Mouse (Mus musculus): Measurements from ENCODE around the gene Gm20532.
A peak's percentile ranks its signal among the peaks of the same experiment; 100 is the strongest.

Gm20532 gene

GRCm38 (mm10) chr2:26598462-26598861 lies 12.0 kb downstream of the Gm20532 start:
- DNase-seq, result no peak

GRCm38 (mm10) chr2:26599965-26600364 lies 13.5 kb downstream of the Gm20532 start:
- DNase-seq, result peak; percentile 48

- no peak for DNase-seq
Observed at GRCm38 (mm10) chr2:26600664-26601063, 14.2 kb downstream of the Gm20532 start.

- no peak for DNase-seq
Observed at GRCm38 (mm10) chr2:26601595-26601994, 15.2 kb downstream of the Gm20532 start.

- no peak for DNase-seq
Observed at GRCm38 (mm10) chr2:26602631-26603030, 16.2 kb downstream of the Gm20532 start.

GRCm38 (mm10) chr2:26603159-26603558 lies 16.7 kb downstream of the Gm20532 start:
- DNase-seq, result no peak

GRCm38 (mm10) chr2:26603720-26604671 lies 17.6 kb downstream of the Gm20532 start, which contains the start of gene Agpat2:
Gene Agpat2, minus strand, starts transcription at chr2:26604417.
- DNase-seq, result peak; percentile 83

GRCm38 (mm10) chr2:26605331-26605730 lies 18.9 kb downstream of the Gm20532 start:
- no peak for DNase-seq

- DNase-seq, result no peak
Observed at GRCm38 (mm10) chr2:26606579-26606978, 20.1 kb downstream of the Gm20532 start.

- no peak for DNase-seq
Observed at GRCm38 (mm10) chr2:26607056-26607910, 20.8 kb downstream of the Gm20532 start.

- no peak for DNase-seq
Observed at GRCm38 (mm10) chr2:26608781-26609180, 22.3 kb downstream of the Gm20532 start.

GRCm38 (mm10) chr2:26609261-26609661 lies 22.8 kb downstream of the Gm20532 start:
- DNase-seq, result no peak

- no peak for DNase-seq
Observed at GRCm38 (mm10) chr2:26610526-26610925, 24.1 kb downstream of the Gm20532 start.

GRCm38 (mm10) chr2:26611054-26611453 lies 24.6 kb downstream of the Gm20532 start:
- DNase-seq, result no peak

- DNase-seq, result no peak
Observed at GRCm38 (mm10) chr2:26611896-26612295, 25.5 kb downstream of the Gm20532 start.

GRCm38 (mm10) chr2:26614903-26615302 lies 28.5 kb downstream of the Gm20532 start:
- DNase-seq, result no peak

GRCm38 (mm10) chr2:26615459-26616124 lies 29.2 kb downstream of the Gm20532 start:
- DNase-seq, result no peak

- DNase-seq, result no peak
Observed at GRCm38 (mm10) chr2:26617331-26617730, 30.9 kb downstream of the Gm20532 start.

GRCm38 (mm10) chr2:26617928-26618327 lies 31.5 kb downstream of the Gm20532 start:
- no peak for DNase-seq

- no peak for DNase-seq
Observed at GRCm38 (mm10) chr2:26621246-26621645, 34.8 kb downstream of the Gm20532 start.

GRCm38 (mm10) chr2:26622984-26623383 lies 36.5 kb downstream of the Gm20532 start:
- DNase-seq, result no peak

- no peak for DNase-seq
Observed at GRCm38 (mm10) chr2:26625419-26625818, 39.0 kb downstream of the Gm20532 start.

GRCm38 (mm10) chr2:26626081-26626480 lies 39.6 kb downstream of the Gm20532 start:
- no peak for DNase-seq
